Mouse (Mus musculus): ENCODE data around the gene Csrnp1. TPM values are rescaled to one million over a fixed set of nuclear protein-coding genes. Genes with fewer than 3 reads are reported as not detected.

Gene Csrnp1
- polyA plus RNA-seq, 1 experiment from 2014 or later = 1.4 TPM

DNA sequence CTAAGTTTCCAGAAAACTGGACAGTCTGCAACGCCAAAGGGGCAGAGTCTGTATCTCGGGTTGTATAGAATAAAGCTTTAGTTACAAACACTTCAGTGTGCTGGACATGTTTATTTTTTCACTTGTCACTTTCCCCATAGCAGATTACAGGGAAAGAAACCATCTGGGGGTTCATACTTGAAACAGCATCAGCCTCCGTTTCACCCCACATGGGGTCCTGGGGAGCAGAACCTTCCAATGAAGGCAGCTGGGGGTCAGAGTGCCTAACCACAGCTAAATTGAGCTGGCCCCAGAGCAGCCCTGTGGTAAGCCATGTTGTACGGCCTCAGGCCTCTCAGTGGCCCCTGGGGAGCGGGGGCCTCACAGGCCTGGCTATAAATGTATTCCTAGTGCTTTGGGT, 58.0 kb downstream of the Csrnp1 start:
- ATAC-seq (no peak), DNase-seq (ENCODE audit: low spot score) (no peak)
- 91% methylated on average over 5 of the region's 5 CpGs for WGBS
- Histone ChIP-seq H3K4me3 (ENCODE audit: low read depth, low read length) (no peak overlapping the region), H3K9ac (ENCODE audit: low read length) (no peak overlapping the region), H3K27ac (ENCODE audit: low read depth, low read length) (no peak overlapping the region), H3K4me2 (ENCODE audit: low read length) (no peak overlapping the region), H3K9me3 (replicated peaks; ENCODE audit: control insufficient read depth, low read length) (no peaks in the 10 kb centered on the region), H3K4me1 (ENCODE audit: control insufficient read depth, insufficient read depth, low read length) (no peaks in the 10 kb centered on the region), H3K36me3 (ENCODE audit: control insufficient read depth, insufficient read depth, low read length) (peaks cover 78% of the 10 kb centered on the region), H3K27me3 (replicated peaks; ENCODE audit: control insufficient read depth, insufficient read depth, low read length) (no peaks in the 10 kb centered on the region)

DNA sequence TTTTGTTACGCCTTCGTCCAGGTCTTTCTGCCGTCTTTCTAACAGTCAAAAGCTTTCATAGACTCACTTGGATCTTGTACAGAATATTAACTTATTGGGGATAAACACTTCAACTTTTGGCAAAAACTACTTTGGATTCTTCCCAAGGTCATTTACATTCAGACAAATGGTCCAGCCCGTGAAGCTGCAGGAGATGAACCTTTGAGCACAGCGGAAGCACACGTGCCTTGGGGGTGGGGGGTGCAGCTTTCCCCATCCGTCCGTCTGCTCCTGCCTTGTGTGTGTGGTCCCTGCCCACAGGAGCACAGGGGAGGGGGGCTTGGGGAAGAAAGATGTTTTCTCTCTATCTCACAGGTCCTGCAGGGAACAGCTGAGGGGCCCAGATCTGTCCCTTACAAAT, 58.7 kb downstream of the Csrnp1 start:
- Histone ChIP-seq H3K9me3 (replicated peaks; ENCODE audit: control insufficient read depth, low read length) (no peaks in the 10 kb centered on the region), H3K4me2 (ENCODE audit: low read length) (no peak overlapping the region), H3K4me3 (ENCODE audit: low read depth, low read length) (no peak overlapping the region), H3K36me3 (ENCODE audit: control insufficient read depth, insufficient read depth, low read length) (peaks cover 86% of the 10 kb centered on the region), H3K27ac (ENCODE audit: low read depth, low read length) (no peak overlapping the region), H3K27me3 (replicated peaks; ENCODE audit: control insufficient read depth, insufficient read depth, low read length) (no peaks in the 10 kb centered on the region), H3K9ac (ENCODE audit: low read length) (no peak overlapping the region), H3K4me1 (ENCODE audit: control insufficient read depth, insufficient read depth, low read length) (no peaks in the 10 kb centered on the region)
- WGBS = 71% methylated on average over 8 of the region's 8 CpGs
- ATAC-seq (no peak), DNase-seq (ENCODE audit: low spot score) (no peak)

DNA sequence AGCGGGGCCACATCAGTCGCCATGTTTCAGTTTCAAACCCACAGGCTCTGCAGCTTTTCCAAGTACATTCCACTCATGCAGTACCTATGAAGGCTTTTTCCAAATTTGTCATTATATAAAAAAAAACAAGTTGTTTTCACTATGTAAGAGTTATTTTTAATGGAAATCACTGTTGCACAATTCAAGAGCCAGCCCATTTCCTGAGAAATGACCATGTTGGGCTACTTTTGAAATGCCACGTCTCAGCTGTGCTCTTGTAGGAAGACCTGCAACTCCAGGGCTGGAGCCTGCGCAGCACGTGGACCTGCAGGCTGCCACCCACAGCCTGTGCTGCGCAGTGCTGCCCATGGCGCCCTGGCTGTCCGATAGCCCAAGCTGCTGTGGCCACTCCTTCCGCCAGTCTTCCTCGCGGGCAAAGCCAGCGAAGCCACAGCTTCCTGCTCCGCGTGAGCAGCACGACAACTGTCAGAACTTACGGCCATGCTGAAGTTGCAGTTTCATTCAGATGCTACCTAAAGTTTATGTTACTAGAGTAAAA, 59.3 kb downstream of the Csrnp1 start:
- WGBS = 93% methylated on average over 16 of the region's 16 CpGs
- H3K27me3 ChIP-seq (replicated peaks; ENCODE audit: control insufficient read depth, insufficient read depth, low read length) = no peaks in the 10 kb centered on the region
- H3K4me1 ChIP-seq (ENCODE audit: control insufficient read depth, insufficient read depth, low read length) = no peaks in the 10 kb centered on the region
- DNase-seq (ENCODE audit: low spot score) (no peak), ATAC-seq (no peak)
- no peak overlapping the region for H3K4me3 ChIP-seq (ENCODE audit: low read depth, low read length)
- no peaks in the 10 kb centered on the region for H3K9me3 ChIP-seq (replicated peaks; ENCODE audit: control insufficient read depth, low read length)
- no peak overlapping the region for H3K27ac ChIP-seq (ENCODE audit: low read depth, low read length)
- no peak overlapping the region for H3K4me2 ChIP-seq (ENCODE audit: low read length)
- peaks cover 91% of the 10 kb centered on the region for H3K36me3 ChIP-seq (ENCODE audit: control insufficient read depth, insufficient read depth, low read length)
- no peak overlapping the region for H3K9ac ChIP-seq (ENCODE audit: low read length)

DNA sequence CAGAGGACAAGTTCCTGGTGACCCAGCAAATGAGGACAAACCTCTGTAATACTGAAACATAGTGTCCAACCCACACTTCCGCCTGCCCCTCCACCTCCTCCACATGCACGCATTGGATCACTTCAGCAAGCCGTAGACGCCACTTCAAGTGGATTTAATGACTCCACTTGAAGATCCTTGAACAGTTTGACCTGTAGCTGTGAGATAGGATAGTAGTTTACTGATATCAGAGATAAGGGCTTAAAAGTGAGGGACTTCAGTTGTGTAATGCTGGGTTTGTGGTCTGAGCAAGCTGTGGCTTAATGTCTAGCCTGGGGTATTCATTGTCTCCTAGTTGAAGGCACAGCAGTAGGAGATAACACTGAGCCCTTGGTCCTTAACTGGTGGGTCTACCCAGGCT, 61.0 kb downstream of the Csrnp1 start:
- Histone ChIP-seq H3K27ac (ENCODE audit: low read depth, low read length) (no peak overlapping the region), H3K9me3 (replicated peaks; ENCODE audit: control insufficient read depth, low read length) (no peaks in the 10 kb centered on the region), H3K36me3 (ENCODE audit: control insufficient read depth, insufficient read depth, low read length) (peaks cover 94% of the 10 kb centered on the region), H3K4me1 (ENCODE audit: control insufficient read depth, insufficient read depth, low read length) (no peaks in the 10 kb centered on the region), H3K4me2 (ENCODE audit: low read length) (no peak overlapping the region), H3K27me3 (replicated peaks; ENCODE audit: control insufficient read depth, insufficient read depth, low read length) (no peaks in the 10 kb centered on the region), H3K9ac (ENCODE audit: low read length) (no peak overlapping the region), H3K4me3 (ENCODE audit: low read depth, low read length) (no peak overlapping the region)
- no peak for DNase-seq (ENCODE audit: low spot score)
- no peak for ATAC-seq
- 86% methylated on average over 4 of the region's 4 CpGs for WGBS

Other genes starting within 250 kb of the Csrnp1 start
- 0.14 and 0.15 TPM in 2 replicates for gene Scn11a, start 159.2 kb downstream of the Csrnp1 start, polyA plus RNA-seq (2014; fragmentation: Nextera tagmentation; extraction: Ambion mirVana)
- 77.3 TPM in 2 replicates for gene Wdr48, start 89.8 kb downstream of the Csrnp1 start, polyA plus RNA-seq (2014; fragmentation: Nextera tagmentation; extraction: Ambion mirVana)
- gene Gorasp1, start 47.1 kb downstream of the Csrnp1 start, polyA plus RNA-seq (2014; fragmentation: Nextera tagmentation; extraction: Ambion mirVana) = 23.7 and 34.1 TPM in 2 replicates
- 0.29 and 0.74 TPM in 2 replicates for gene Ttc21a, start 47.1 kb downstream of the Csrnp1 start, polyA plus RNA-seq (2014; fragmentation: Nextera tagmentation; extraction: Ambion mirVana)
- gene Xirp1, start 38.9 kb upstream of the Csrnp1 start, polyA plus RNA-seq (2014; fragmentation: Nextera tagmentation; extraction: Ambion mirVana) = not detected in 2 replicates
- 2.5 and 3.9 TPM in 2 replicates for gene Cx3cr1, start 85.2 kb upstream of the Csrnp1 start, polyA plus RNA-seq (2014; fragmentation: Nextera tagmentation; extraction: Ambion mirVana)
- not detected in 2 replicates for gene Ccr8, start 107.5 kb upstream of the Csrnp1 start, polyA plus RNA-seq (2014; fragmentation: Nextera tagmentation; extraction: Ambion mirVana)
- 38.6 and 42.4 TPM in 2 replicates for gene Slc25a38, start 125.7 kb upstream of the Csrnp1 start, polyA plus RNA-seq (2014; fragmentation: Nextera tagmentation; extraction: Ambion mirVana)
- gene Rpsa, start 143.0 kb upstream of the Csrnp1 start, polyA plus RNA-seq (2014; fragmentation: Nextera tagmentation; extraction: Ambion mirVana) = 1,255 and 1,755 TPM in 2 replicates
- 0.17 and 0.20 TPM in 2 replicates for gene Mobp, start 165.0 kb upstream of the Csrnp1 start, polyA plus RNA-seq (2014; fragmentation: Nextera tagmentation; extraction: Ambion mirVana)

Data from forebrain, embryonic 14.5 days (tissue).